Mouse (Mus musculus) limb, embryonic 15.5 days (tissue): ENCODE measurements around the gene Phldb3. TPM values are rescaled to one million over a fixed set of nuclear protein-coding genes. Genes with fewer than 3 reads are reported as not detected.

Source experiments
- ATAC-seq: fragments of 200-750 bp; cut with Nextera tagmentation; 2 replicates; pipeline ENCODE4 v1.8.0; 2017; ENCODE audit warnings: low read depth, moderate TSS enrichment; ENCODE audit not compliant: insufficient number of reproducible peaks, low FRiP score, low TSS enrichment
- H3K27ac ChIP-seq: fragments of 300-500 bp; sonication (generic); 2 replicates; pipeline ENCODE4 v1.5.1; 2015; ENCODE audit warnings: moderate library complexity, mild to moderate bottlenecking, inconsistent platforms
- H3K27me3 ChIP-seq: fragments of 300-500 bp; sonication (generic); 2 replicates; pipeline ENCODE4 v1.6.1; 2015; ENCODE audit warnings: inconsistent platforms
- H3K36me3 ChIP-seq: fragments of 300-500 bp; sonication (generic); 2 replicates; pipeline ENCODE4 v1.6.1; 2015; ENCODE audit warnings: inconsistent platforms
- H3K4me1 ChIP-seq: fragments of 300-500 bp; sonication (generic); 2 replicates; pipeline ENCODE4 v1.6.1; 2015; ENCODE audit warnings: inconsistent platforms
- H3K4me2 ChIP-seq: fragments of 300-500 bp; sonication (generic); 2 replicates; pipeline ENCODE4 v1.6.1; 2015; ENCODE audit warnings: mild to moderate bottlenecking, inconsistent platforms
- H3K4me3 ChIP-seq: fragments of 300-500 bp; sonication (generic); 2 replicates; pipeline ENCODE4 v1.5.1; 2015; ENCODE audit warnings: mild to moderate bottlenecking, inconsistent platforms
- H3K9ac ChIP-seq: fragments of 300-500 bp; sonication (generic); 2 replicates; pipeline ENCODE4 v1.6.1; 2015; ENCODE audit warnings: inconsistent platforms
- H3K9me3 ChIP-seq: fragments of 300-500 bp; sonication (generic); 2 replicates; pipeline ENCODE4 v1.6.1; 2016; ENCODE audit warnings: inconsistent platforms
- WGBS: fragments of 180-500 bp; shearing (Covaris S2); methylation state at CpG from one replicate; pipeline ENCODE4 v1.1.7; 2015; 5-methylcytosine and 5-hydroxymethylcytosine counted together
- polyA plus RNA-seq: library from polyadenylated mRNA; unstranded; fragments of >200 nt; fragmentation: Nextera tagmentation; extraction: Ambion mirVana; gene quantifications from 2 replicates; pipeline ENCODE4 v1.2.1, GENCODE M21; 2015

Phldb3 gene
- 1.4 and 1.7 TPM in 2 replicates for polyA plus RNA-seq

- H3K4me2 ChIP-seq: peak within 1 kb of the TSS; percentile 63
- H3K27ac ChIP-seq: peak within 1 kb of the TSS; percentile 43
- H3K9ac ChIP-seq: peak within 1 kb of the TSS; percentile 5
- H3K4me3 ChIP-seq: peak within 1 kb of the TSS; percentile 43
- ATAC-seq: peak; percentile 45; the same call in 1 of the 2 replicates
- peaks cover 7% of the 10 kb centered on the region; the same call in 1 of the 2 replicates for H3K36me3 ChIP-seq
- H3K27me3 ChIP-seq: peaks cover 45% of the 10 kb centered on the region
- H3K4me1 ChIP-seq: peaks cover 26% of the 10 kb centered on the region
- no peaks in the 10 kb centered on the region for H3K9me3 ChIP-seq
- 2% methylated on average over 27 of the region's 27 CpGs for WGBS
Observed at GRCm38 (mm10) chr7:24610144-24610878, at the start of gene Phldb3. Gene Phldb3 (plus strand): TSS chr7:24610763.

- WGBS: 77% methylated on average over 4 of the region's 4 CpGs
- H3K4me3 ChIP-seq: no peak overlapping the region
- no peaks in the 10 kb centered on the region for H3K27me3 ChIP-seq
- no peaks in the 10 kb centered on the region for H3K4me1 ChIP-seq
- H3K27ac ChIP-seq: no peak overlapping the region
- H3K9me3 ChIP-seq: no peaks in the 10 kb centered on the region
- ATAC-seq: no peak
- H3K9ac ChIP-seq: no peak overlapping the region
- H3K36me3 ChIP-seq: peaks cover 67% of the 10 kb centered on the region
- no peak overlapping the region for H3K4me2 ChIP-seq
Observed at GRCm38 (mm10) chr7:24561450-24561849, 49.1 kb upstream of the Phldb3 start.

GRCm38 (mm10) chr7:24563191-24563836 lies 47.2 kb upstream of the Phldb3 start:
- no peaks in the 10 kb centered on the region for H3K9me3 ChIP-seq
- no peaks in the 10 kb centered on the region for H3K27me3 ChIP-seq
- no peaks in the 10 kb centered on the region for H3K4me1 ChIP-seq
- WGBS: 89% methylated on average over 8 of the region's 8 CpGs
- no peak overlapping the region for H3K4me3 ChIP-seq
- H3K4me2 ChIP-seq: no peak overlapping the region
- H3K9ac ChIP-seq: no peak overlapping the region
- H3K27ac ChIP-seq: no peak overlapping the region
- peaks cover 81% of the 10 kb centered on the region for H3K36me3 ChIP-seq
- no peak for ATAC-seq

GRCm38 (mm10) chr7:24563837-24564206 lies 46.7 kb upstream of the Phldb3 start:
- H3K4me2 ChIP-seq: no peak overlapping the region
- 82% methylated on average over 4 of the region's 4 CpGs for WGBS
- H3K27me3 ChIP-seq: no peaks in the 10 kb centered on the region

GRCm38 (mm10) chr7:24564607-24565265 lies 45.8 kb upstream of the Phldb3 start:
- Histone ChIP-seq H3K4me2 (no peak overlapping the region), H3K27me3 (no peaks in the 10 kb centered on the region), H3K9ac (no peak overlapping the region), H3K4me3 (no peak overlapping the region), H3K27ac (no peak overlapping the region), H3K4me1 (no peaks in the 10 kb centered on the region), H3K36me3 (peaks cover 80% of the 10 kb centered on the region), H3K9me3 (no peaks in the 10 kb centered on the region)
- ATAC-seq: 0 out of 2 replicates have a peak, but pooled peaks have one; percentile 26
- 58% methylated on average over 6 of the region's 6 CpGs for WGBS

More at GRCm38 (mm10) chr7:24563837-24564206, 46.7 kb upstream of the Phldb3 start:
- Histone ChIP-seq H3K4me1 (no peaks in the 10 kb centered on the region), H3K4me3 (no peak overlapping the region), H3K27ac (no peak overlapping the region), H3K36me3 (peaks cover 83% of the 10 kb centered on the region), H3K9me3 (no peaks in the 10 kb centered on the region), H3K9ac (no peak overlapping the region)
- ATAC-seq: no peak

GRCm38 (mm10) chr7:24565627-24566026 lies 44.9 kb upstream of the Phldb3 start:
- no peak for ATAC-seq
- Histone ChIP-seq H3K4me1 (no peaks in the 10 kb centered on the region), H3K9me3 (no peaks in the 10 kb centered on the region), H3K27ac (no peak overlapping the region), H3K4me3 (no peak overlapping the region), H3K9ac (no peak overlapping the region), H3K4me2 (no peak overlapping the region), H3K36me3 (peaks cover 80% of the 10 kb centered on the region), H3K27me3 (no peaks in the 10 kb centered on the region)
- 95% methylated on average over 11 of the region's 11 CpGs for WGBS

- Histone ChIP-seq H3K36me3 (peaks cover 81% of the 10 kb centered on the region), H3K4me3 (no peak overlapping the region)
Observed at GRCm38 (mm10) chr7:24566206-24566605, 44.4 kb upstream of the Phldb3 start.

GRCm38 (mm10) chr7:24568512-24568911 lies 42.1 kb upstream of the Phldb3 start:
- no peaks in the 10 kb centered on the region for H3K4me1 ChIP-seq
- no peak for ATAC-seq
- no peak overlapping the region for H3K4me3 ChIP-seq
- H3K9me3 ChIP-seq: no peaks in the 10 kb centered on the region
- no peak overlapping the region for H3K9ac ChIP-seq
- no peak overlapping the region for H3K27ac ChIP-seq
- no peaks in the 10 kb centered on the region for H3K27me3 ChIP-seq
- H3K4me2 ChIP-seq: no peak overlapping the region
- peaks cover 91% of the 10 kb centered on the region for H3K36me3 ChIP-seq
- WGBS: 92% methylated on average over 4 of the region's 4 CpGs

More at GRCm38 (mm10) chr7:24566206-24566605, 44.4 kb upstream of the Phldb3 start:
- no peak overlapping the region for H3K9ac ChIP-seq
- whole genome bisulfite sequencing: 92% methylated on average over 9 of the region's 9 CpGs
- H3K4me1 ChIP-seq: no peaks in the 10 kb centered on the region
- no peak for ATAC-seq
- no peak overlapping the region for H3K4me2 ChIP-seq
- no peaks in the 10 kb centered on the region for H3K27me3 ChIP-seq
- H3K9me3 ChIP-seq: no peaks in the 10 kb centered on the region
- H3K27ac ChIP-seq: no peak overlapping the region

GRCm38 (mm10) chr7:24571071-24571470 lies 39.5 kb upstream of the Phldb3 start:
- H3K27me3 ChIP-seq: no peaks in the 10 kb centered on the region
- H3K36me3 ChIP-seq: peaks cover 69% of the 10 kb centered on the region
- H3K4me2 ChIP-seq: no peak overlapping the region
- no peak overlapping the region for H3K4me3 ChIP-seq
- 75% methylated on average over 4 of the region's 4 CpGs for WGBS
- H3K27ac ChIP-seq: no peak overlapping the region
- no peaks in the 10 kb centered on the region for H3K4me1 ChIP-seq
- no peaks in the 10 kb centered on the region for H3K9me3 ChIP-seq
- H3K9ac ChIP-seq: no peak overlapping the region
- no peak for ATAC-seq

GRCm38 (mm10) chr7:24572455-24572854 lies 38.1 kb upstream of the Phldb3 start:
- H3K27ac ChIP-seq: no peak overlapping the region
- no peaks in the 10 kb centered on the region for H3K4me1 ChIP-seq
- H3K36me3 ChIP-seq: peaks cover 56% of the 10 kb centered on the region
- 57% methylated on average over 5 of the region's 5 CpGs for WGBS
- H3K27me3 ChIP-seq: no peaks in the 10 kb centered on the region
- no peak overlapping the region for H3K4me2 ChIP-seq
- H3K9me3 ChIP-seq: no peaks in the 10 kb centered on the region
- no peak overlapping the region for H3K4me3 ChIP-seq
- H3K9ac ChIP-seq: no peak overlapping the region
- ATAC-seq: no peak

- 66% methylated on average over 12 of the region's 12 CpGs for WGBS
- Histone ChIP-seq H3K9me3 (no peaks in the 10 kb centered on the region), H3K27ac (no peak overlapping the region), H3K36me3 (peaks cover 39% of the 10 kb centered on the region), H3K4me2 (no peak overlapping the region), H3K9ac (no peak overlapping the region), H3K4me3 (no peak overlapping the region), H3K27me3 (no peaks in the 10 kb centered on the region), H3K4me1 (no peaks in the 10 kb centered on the region)
- no peak for ATAC-seq
Observed at GRCm38 (mm10) chr7:24574224-24574796, 36.3 kb upstream of the Phldb3 start.
